Mouse (Mus musculus) cortical plate, adult 2 months (tissue): Measurements from ENCODE around the gene Daxx.

Experiments used
- CTCF ChIP-seq: fragments of 200-500 bp; IDR thresholded peaks from 2 replicates; pipeline ENCODE4 v1.5.1; 2011; ENCODE audit warnings: mild to moderate bottlenecking, control low read depth, low read length; ENCODE audit not compliant: insufficient read depth; ENCODE audit errors: extremely low read depth
- POLR2A ChIP-seq: fragments of 200-500 bp; IDR thresholded peaks from 2 replicates; pipeline ENCODE4 v1.6.1; 2011; ENCODE audit warnings: mild to moderate bottlenecking, low read length, control low read depth; ENCODE audit not compliant: insufficient read depth; ENCODE audit errors: extremely low read depth

DNA sequence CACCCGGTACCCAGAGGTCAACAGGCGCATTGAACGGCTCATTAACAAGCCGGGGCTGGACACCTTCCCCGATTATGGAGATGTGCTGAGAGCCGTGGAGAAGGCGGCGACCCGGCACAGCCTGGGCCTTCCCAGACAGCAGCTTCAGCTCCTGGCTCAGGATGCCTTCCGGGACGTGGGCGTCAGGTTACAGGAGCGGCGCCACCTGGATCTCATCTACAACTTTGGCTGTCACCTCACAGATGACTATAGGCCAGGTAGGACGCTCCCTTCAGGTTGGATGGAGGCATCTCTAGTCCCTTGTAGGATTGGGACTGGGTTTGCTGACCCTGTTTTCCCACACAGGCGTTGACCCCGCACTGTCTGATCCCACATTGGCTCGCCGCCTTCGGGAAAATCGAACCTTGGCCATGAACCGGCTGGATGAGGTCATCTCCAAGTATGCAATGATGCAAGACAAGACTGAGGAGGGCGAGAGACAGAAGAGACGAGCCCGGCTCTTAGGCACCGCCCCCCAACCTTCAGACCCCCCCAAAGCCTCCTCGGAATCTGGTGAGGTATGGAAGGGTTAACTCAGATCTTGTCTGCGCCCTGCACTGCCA, 2.7 kb downstream of the Daxx start:
- TF ChIP-seq POLR2A (no peak), CTCF (no peak)
